Mouse (Mus musculus) embryonic facial prominence, embryonic 10.5 days (tissue): Measurements from ENCODE around the gene Erc2. TPM values are rescaled to one million over a fixed set of nuclear protein-coding genes. Genes with fewer than 3 reads are reported as not detected.
A peak's percentile ranks its signal among the peaks of the same experiment; 100 is the strongest.

Experiments
- DNase-seq: peaks from one replicate; pipeline ENCODE4 v3.0.0-alpha.2; 2017; ENCODE audit warnings: low spot score
- H3K27ac ChIP-seq: fragments of 300-500 bp; sonication (generic); replicated peaks from 2 replicates; pipeline ENCODE4 v1.5.1; 2016; ENCODE audit warnings: mild to moderate bottlenecking
- H3K27me3 ChIP-seq: fragments of 300-500 bp; sonication (generic); replicated peaks from 2 replicates; pipeline ENCODE4 v1.6.1; 2016; ENCODE audit warnings: low read depth, mild to moderate bottlenecking; ENCODE audit not compliant: poor library complexity, severe bottlenecking
- H3K36me3 ChIP-seq: fragments of 300-500 bp; sonication (generic); replicated peaks from 2 replicates; pipeline ENCODE4 v1.6.1; 2016; ENCODE audit warnings: mild to moderate bottlenecking, moderate library complexity
- H3K4me1 ChIP-seq: fragments of 300-500 bp; sonication (generic); 2 replicates; pipeline ENCODE4 v1.6.1; 2016
- H3K4me3 ChIP-seq: fragments of 300-500 bp; sonication (generic); 2 replicates; pipeline ENCODE4 v1.5.1; 2016; ENCODE audit warnings: mild to moderate bottlenecking, moderate library complexity
- H3K9me3 ChIP-seq: fragments of 300-500 bp; sonication (generic); 2 replicates; pipeline ENCODE4 v1.6.1; 2016; ENCODE audit warnings: mild to moderate bottlenecking
- WGBS: fragments of 180-500 bp; shearing (Covaris S2); methylation state at CpG from one replicate; pipeline ENCODE4 v1.1.7; 2016; 5-methylcytosine and 5-hydroxymethylcytosine counted together
- polyA plus RNA-seq: library from polyadenylated mRNA; unstranded; fragments of >200 nt; fragmentation: Nextera tagmentation; extraction: Ambion mirVana; gene quantifications from 2 replicates; pipeline ENCODE4 v1.2.1, GENCODE M21; 2016

Erc2 gene
- polyA plus RNA-seq, 1 experiment from 2014 or later, result 7.2 TPM

DNA sequence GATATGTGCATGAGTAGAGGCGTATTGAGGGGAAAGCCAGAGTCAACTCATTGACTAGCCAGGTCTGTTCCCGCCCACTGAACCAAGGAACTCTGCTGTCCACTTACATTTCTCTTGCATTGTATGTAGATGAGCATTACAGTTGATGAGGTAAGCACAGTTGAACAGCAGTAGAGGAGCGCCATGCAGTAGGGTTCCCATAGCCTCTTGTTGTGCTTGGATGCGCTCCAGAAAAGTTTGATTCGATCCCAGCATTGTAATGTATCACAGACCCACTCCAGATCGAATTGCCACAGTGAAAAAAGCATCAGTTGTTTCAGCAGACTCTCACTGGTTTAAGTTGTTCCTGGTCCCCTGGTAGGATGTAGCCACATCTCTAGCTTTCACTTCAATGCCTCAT is 656.7 kb downstream of the Erc2 start:
- Histone ChIP-seq H3K4me1 (peaks cover 17% of the 10 kb centered on the region), H3K4me3 (no peak overlapping the region), H3K27me3 (peaks cover 8% of the 10 kb centered on the region), H3K27ac (no peak overlapping the region), H3K9me3 (no peaks in the 10 kb centered on the region), H3K36me3 (no peaks in the 10 kb centered on the region)
- DNase-seq, result no peak
- WGBS, result 89% methylated on average over 6 of the region's 6 CpGs

- H3K4me1 ChIP-seq, result peaks cover 17% of the 10 kb centered on the region
- H3K36me3 ChIP-seq, result no peaks in the 10 kb centered on the region
- DNase-seq, result no peak
- no peak overlapping the region for H3K4me3 ChIP-seq
- 74% methylated on average over 1 of the region's 1 CpGs for WGBS
- peaks cover 8% of the 10 kb centered on the region for H3K27me3 ChIP-seq
- no peaks in the 10 kb centered on the region for H3K9me3 ChIP-seq
- H3K27ac ChIP-seq, result no peak overlapping the region
Observed at GRCm38 (mm10) chr14:28280376-28280775, 658.1 kb downstream of the Erc2 start.

GRCm38 (mm10) chr14:28283319-28284095 is 661.3 kb downstream of the Erc2 start:
- Histone ChIP-seq H3K4me3 (no peak overlapping the region), H3K36me3 (no peaks in the 10 kb centered on the region), H3K27me3 (no peaks in the 10 kb centered on the region), H3K4me1 (peaks cover 17% of the 10 kb centered on the region), H3K27ac (no peak overlapping the region), H3K9me3 (no peaks in the 10 kb centered on the region)
- no peak for DNase-seq
- WGBS, result 91% methylated on average over 1 of the region's 1 CpGs

GRCm38 (mm10) chr14:28286511-28286910 is 664.3 kb downstream of the Erc2 start:
- Histone ChIP-seq H3K36me3 (no peaks in the 10 kb centered on the region), H3K27me3 (no peaks in the 10 kb centered on the region), H3K27ac (no peak overlapping the region), H3K9me3 (no peaks in the 10 kb centered on the region), H3K4me1 (peaks cover under 1% of the 10 kb centered on the region), H3K4me3 (no peak overlapping the region)
- no peak for DNase-seq

GRCm38 (mm10) chr14:28288196-28288595 is 666.0 kb downstream of the Erc2 start:
- no peak for DNase-seq
- H3K27ac ChIP-seq, result no peak overlapping the region
- no peak overlapping the region for H3K4me3 ChIP-seq
- no peaks in the 10 kb centered on the region for H3K9me3 ChIP-seq
- H3K36me3 ChIP-seq, result no peaks in the 10 kb centered on the region
- 89% methylated on average over 2 of the region's 2 CpGs for WGBS
- no peaks in the 10 kb centered on the region; the same call in 1 of the 2 replicates for H3K4me1 ChIP-seq
- no peaks in the 10 kb centered on the region for H3K27me3 ChIP-seq

DNA sequence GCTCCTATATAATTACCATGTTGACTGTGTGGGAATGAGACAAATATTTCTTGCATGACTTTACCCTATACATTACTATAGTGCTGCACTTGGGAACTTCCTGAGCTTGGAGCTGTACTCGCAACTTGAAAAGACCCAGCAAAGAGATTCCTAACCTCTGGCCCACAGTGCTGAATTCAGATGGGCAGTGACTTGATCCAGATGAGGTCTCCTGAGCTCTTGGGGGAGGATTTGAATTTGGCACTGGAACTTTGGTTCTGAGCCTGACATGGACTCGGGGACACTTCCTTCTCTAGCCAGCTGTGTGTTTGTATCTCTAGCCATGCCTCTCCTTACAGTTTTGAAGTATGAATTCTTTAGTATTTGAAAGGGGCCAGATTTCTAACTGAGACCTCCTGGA is 666.7 kb downstream of the Erc2 start:
- 70% methylated on average over 2 of the region's 2 CpGs for WGBS
- Histone ChIP-seq H3K36me3 (no peaks in the 10 kb centered on the region), H3K9me3 (no peaks in the 10 kb centered on the region), H3K27me3 (no peaks in the 10 kb centered on the region), H3K27ac (no peak overlapping the region), H3K4me3 (no peak overlapping the region), H3K4me1 (no peaks in the 10 kb centered on the region)
- no peak for DNase-seq

- 91% methylated on average over 5 of the region's 5 CpGs for WGBS
- H3K4me3 ChIP-seq, result no peak overlapping the region
- no peaks in the 10 kb centered on the region for H3K36me3 ChIP-seq
- no peaks in the 10 kb centered on the region for H3K27me3 ChIP-seq
- H3K9me3 ChIP-seq, result no peaks in the 10 kb centered on the region
- no peak overlapping the region for H3K27ac ChIP-seq
- DNase-seq, result no peak
- peaks cover 13% of the 10 kb centered on the region for H3K4me1 ChIP-seq
Observed at GRCm38 (mm10) chr14:28293921-28294320, 671.7 kb downstream of the Erc2 start.

DNA sequence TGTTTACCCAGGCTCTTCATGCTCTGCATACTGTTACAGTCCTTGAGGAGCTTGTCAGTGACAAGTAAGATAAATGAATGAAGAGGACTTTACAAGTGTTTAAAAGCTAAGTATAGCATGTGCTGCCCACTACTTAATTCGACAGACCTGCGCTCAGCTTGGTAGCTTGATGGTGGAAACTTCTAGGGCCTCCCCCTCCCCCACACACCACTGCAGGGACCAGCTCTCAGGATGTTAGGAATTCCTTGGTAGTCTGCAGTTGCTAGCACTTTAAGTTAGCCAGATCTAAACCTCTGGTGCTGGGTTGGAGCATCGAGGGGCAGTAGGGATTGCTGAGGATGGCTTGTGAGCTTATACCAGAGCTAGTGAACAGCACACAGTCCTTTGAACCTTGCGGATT is 672.9 kb downstream of the Erc2 start:
- 0 out of 2 replicates have a peak overlapping the region, but pooled peaks have one; percentile 35 for H3K27ac ChIP-seq
- H3K27me3 ChIP-seq, result no peaks in the 10 kb centered on the region
- H3K4me3 ChIP-seq, result no peak overlapping the region
- 79% methylated on average over 4 of the region's 4 CpGs for WGBS
- H3K4me1 ChIP-seq, result peaks cover 13% of the 10 kb centered on the region
- DNase-seq, result no peak
- H3K36me3 ChIP-seq, result no peaks in the 10 kb centered on the region
- no peaks in the 10 kb centered on the region for H3K9me3 ChIP-seq

GRCm38 (mm10) chr14:28300095-28300494 is 677.9 kb downstream of the Erc2 start:
- 81% methylated on average over 6 of the region's 6 CpGs for WGBS
- DNase-seq, result no peak
- Histone ChIP-seq H3K36me3 (no peaks in the 10 kb centered on the region), H3K4me1 (peaks cover 12% of the 10 kb centered on the region), H3K27ac (no peak overlapping the region), H3K9me3 (no peaks in the 10 kb centered on the region), H3K27me3 (no peaks in the 10 kb centered on the region), H3K4me3 (no peak overlapping the region)

DNA sequence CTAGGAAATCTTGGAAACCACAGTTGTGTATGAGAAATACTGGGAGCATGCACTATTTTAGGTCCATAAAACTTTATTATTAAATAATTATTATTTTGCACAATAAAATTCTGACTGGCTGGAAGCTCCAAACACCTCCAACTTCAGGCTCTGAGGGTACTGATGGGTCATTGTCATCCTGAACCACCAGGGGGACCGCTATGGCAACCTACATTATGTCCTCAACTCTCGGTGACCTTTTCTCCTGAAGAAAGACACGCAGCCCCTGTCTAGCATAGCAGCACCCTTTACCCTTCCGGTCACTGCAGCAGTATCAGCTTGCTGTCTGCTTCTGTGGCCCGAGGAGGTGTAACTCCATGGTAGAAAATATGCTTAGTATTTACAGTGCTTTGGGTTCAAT is 679.0 kb downstream of the Erc2 start:
- Histone ChIP-seq H3K4me1 (peaks cover 2% of the 10 kb centered on the region; the same call in 1 of the 2 replicates), H3K9me3 (no peaks in the 10 kb centered on the region), H3K36me3 (no peaks in the 10 kb centered on the region), H3K27me3 (no peaks in the 10 kb centered on the region), H3K27ac (no peak overlapping the region), H3K4me3 (no peak overlapping the region)
- peak; percentile 27 for DNase-seq
- 44% methylated on average over 5 of the region's 5 CpGs for WGBS

GRCm38 (mm10) chr14:28304131-28304530 is 681.9 kb downstream of the Erc2 start:
- no peak overlapping the region for H3K4me3 ChIP-seq
- no peaks in the 10 kb centered on the region for H3K36me3 ChIP-seq
- H3K9me3 ChIP-seq, result no peaks in the 10 kb centered on the region
- H3K4me1 ChIP-seq, result peaks cover 2% of the 10 kb centered on the region; the same call in 1 of the 2 replicates
- H3K27ac ChIP-seq, result no peak overlapping the region
- WGBS, result 83% methylated on average over 5 of the region's 5 CpGs
- DNase-seq, result no peak
- H3K27me3 ChIP-seq, result no peaks in the 10 kb centered on the region

DNA sequence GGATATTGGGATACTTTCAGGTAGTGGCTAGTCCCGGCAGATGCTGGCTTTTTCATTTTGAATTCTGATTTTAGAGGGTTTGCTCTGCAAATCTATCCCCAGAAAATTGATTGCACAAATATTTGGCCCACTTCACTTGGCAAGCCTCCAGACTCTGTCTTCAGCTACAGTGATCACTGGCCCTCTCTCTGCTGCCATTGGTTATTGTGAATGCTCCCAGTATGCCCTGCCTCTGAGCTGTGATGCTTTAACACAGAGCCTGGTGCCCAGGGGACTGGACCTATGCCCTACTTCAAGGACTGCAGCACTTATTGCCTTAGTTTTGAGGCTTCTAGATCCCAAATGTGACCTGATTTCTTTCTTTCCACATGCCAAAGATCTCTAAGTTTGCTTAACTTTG is 686.4 kb downstream of the Erc2 start:
- no peaks in the 10 kb centered on the region for H3K27me3 ChIP-seq
- no peaks in the 10 kb centered on the region for H3K4me1 ChIP-seq
- no peaks in the 10 kb centered on the region for H3K9me3 ChIP-seq
- DNase-seq, result no peak
- H3K4me3 ChIP-seq, result no peak overlapping the region
- no peak overlapping the region for H3K27ac ChIP-seq
- no peaks in the 10 kb centered on the region for H3K36me3 ChIP-seq
- 89% methylated on average over 1 of the region's 1 CpGs for WGBS

- 79% methylated on average over 7 of the region's 7 CpGs for WGBS
- H3K4me1 ChIP-seq, result peaks cover 6% of the 10 kb centered on the region; the same call in 1 of the 2 replicates
- H3K27me3 ChIP-seq, result no peaks in the 10 kb centered on the region
- no peak overlapping the region for H3K4me3 ChIP-seq
- no peak for DNase-seq
- no peak overlapping the region for H3K27ac ChIP-seq
- H3K9me3 ChIP-seq, result no peaks in the 10 kb centered on the region
- H3K36me3 ChIP-seq, result no peaks in the 10 kb centered on the region
Observed at GRCm38 (mm10) chr14:28316851-28317250, 694.6 kb downstream of the Erc2 start.
